Mouse (Mus musculus): Measurements from ENCODE around the gene Gm17428. TPM values are rescaled to one million over a fixed set of nuclear protein-coding genes. Genes with fewer than 3 reads are reported as not detected.

The Gm17428 gene
- polyA plus RNA-seq (2014; fragmentation: Nextera tagmentation; extraction: Ambion mirVana): not detected in 2 replicates

- Histone ChIP-seq H3K4me3 (ENCODE audit: low read depth, low read length) (no peak within 1 kb of the TSS), H3K9ac (ENCODE audit: low read length) (no peak within 1 kb of the TSS), H3K27ac (replicated peaks; ENCODE audit: low read depth, low read length) (no peak within 1 kb of the TSS), H3K4me2 (ENCODE audit: low read depth, severe bottlenecking) (no peak within 1 kb of the TSS), H3K27me3 (ENCODE audit: control insufficient read depth, insufficient read depth, low read length) (peaks cover 3% of the 10 kb centered on the region; the same call in 1 of the 2 replicates), H3K36me3 (ENCODE audit: control insufficient read depth, insufficient read depth, low read length) (no peaks in the 10 kb centered on the region), H3K4me1 (ENCODE audit: control insufficient read depth, insufficient read depth, low read length) (no peaks in the 10 kb centered on the region), H3K9me3 (ENCODE audit: control insufficient read depth, low read length) (no peaks in the 10 kb centered on the region)
- WGBS: 64% methylated on average over 1 of the region's 1 CpGs
- DNase-seq (ENCODE audit: low spot score) (no peak), ATAC-seq (ENCODE audit: insufficient number of reproducible peaks, low FRiP score, low TSS enrichment, low read depth) (no peak)
Measured at GRCm38 (mm10) chr14:54976633-54977032, at the start of gene Gm17428. TSS of gene Gm17428 (plus strand) at chr14:54976933.

DNA sequence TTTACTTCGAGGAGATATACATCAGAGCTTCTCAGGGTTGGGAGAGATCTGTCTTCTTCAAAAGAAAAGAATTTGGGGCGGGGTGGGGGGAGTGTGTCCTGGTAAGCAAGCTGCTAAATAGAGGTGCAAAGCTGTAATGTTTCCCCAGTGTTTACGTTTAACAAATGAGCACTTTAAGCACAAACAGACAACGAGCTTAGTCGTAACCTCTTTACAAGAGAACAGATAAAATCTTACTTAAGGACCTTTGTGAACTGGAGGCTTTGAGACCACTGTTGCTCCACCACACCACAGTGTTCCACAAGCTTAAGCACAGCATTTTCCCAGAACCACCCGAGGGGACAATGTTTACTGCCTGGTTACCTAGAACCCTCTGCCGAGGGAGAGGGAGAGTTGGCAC, 49.4 kb upstream of the Gm17428 start:
- Histone ChIP-seq H3K36me3 (ENCODE audit: control insufficient read depth, insufficient read depth, low read length) (no peaks in the 10 kb centered on the region), H3K9ac (ENCODE audit: low read length) (peak overlapping the region; percentile 92), H3K4me2 (ENCODE audit: low read depth, severe bottlenecking) (peak overlapping the region; percentile 83), H3K4me1 (ENCODE audit: control insufficient read depth, insufficient read depth, low read length) (peaks cover 20% of the 10 kb centered on the region), H3K27me3 (ENCODE audit: control insufficient read depth, insufficient read depth, low read length) (no peaks in the 10 kb centered on the region), H3K9me3 (ENCODE audit: control insufficient read depth, low read length) (no peaks in the 10 kb centered on the region), H3K4me3 (ENCODE audit: low read depth, low read length) (peak overlapping the region; percentile 53), H3K27ac (replicated peaks; ENCODE audit: low read depth, low read length) (peak overlapping the region; percentile 99)
- DNase-seq (ENCODE audit: low spot score) (peak; percentile 31), ATAC-seq (ENCODE audit: insufficient number of reproducible peaks, low FRiP score, low TSS enrichment, low read depth) (no peak)
- WGBS: 6% methylated on average over 7 of the region's 7 CpGs

DNA sequence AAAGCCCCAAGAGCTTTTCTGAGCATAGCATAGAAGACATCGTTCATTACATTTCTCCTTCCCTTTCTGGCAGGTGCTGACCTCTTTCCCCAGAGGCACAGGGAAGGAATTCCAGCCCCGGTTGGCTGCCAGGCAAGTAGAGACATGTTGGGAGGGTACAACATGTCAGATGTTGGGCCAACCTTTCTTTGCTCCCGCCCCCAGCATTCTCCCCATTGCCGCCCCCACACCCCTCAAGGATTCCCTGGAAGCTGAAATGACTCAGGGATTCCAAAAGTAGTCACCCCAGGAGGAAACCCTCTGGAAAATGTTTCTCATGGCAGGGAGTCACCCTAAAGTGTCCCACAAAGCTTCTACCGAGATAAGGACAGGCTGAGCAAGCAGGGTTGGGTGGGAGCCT, 46.9 kb upstream of the Gm17428 start:
- DNase-seq (ENCODE audit: low spot score) (no peak), ATAC-seq (ENCODE audit: insufficient number of reproducible peaks, low FRiP score, low TSS enrichment, low read depth) (no peak)
- no peaks in the 10 kb centered on the region for H3K36me3 ChIP-seq (ENCODE audit: control insufficient read depth, insufficient read depth, low read length)
- no peak overlapping the region for H3K4me2 ChIP-seq (ENCODE audit: low read depth, severe bottlenecking)
- no peak overlapping the region for H3K9ac ChIP-seq (ENCODE audit: low read length)
- no peak overlapping the region for H3K4me3 ChIP-seq (ENCODE audit: low read depth, low read length)
- H3K4me1 ChIP-seq (ENCODE audit: control insufficient read depth, insufficient read depth, low read length): peaks cover 15% of the 10 kb centered on the region
- WGBS: 82% methylated on average over 5 of the region's 5 CpGs
- H3K27ac ChIP-seq (replicated peaks; ENCODE audit: low read depth, low read length): no peak overlapping the region
- no peaks in the 10 kb centered on the region for H3K27me3 ChIP-seq (ENCODE audit: control insufficient read depth, insufficient read depth, low read length)
- H3K9me3 ChIP-seq (ENCODE audit: control insufficient read depth, low read length): no peaks in the 10 kb centered on the region

DNA sequence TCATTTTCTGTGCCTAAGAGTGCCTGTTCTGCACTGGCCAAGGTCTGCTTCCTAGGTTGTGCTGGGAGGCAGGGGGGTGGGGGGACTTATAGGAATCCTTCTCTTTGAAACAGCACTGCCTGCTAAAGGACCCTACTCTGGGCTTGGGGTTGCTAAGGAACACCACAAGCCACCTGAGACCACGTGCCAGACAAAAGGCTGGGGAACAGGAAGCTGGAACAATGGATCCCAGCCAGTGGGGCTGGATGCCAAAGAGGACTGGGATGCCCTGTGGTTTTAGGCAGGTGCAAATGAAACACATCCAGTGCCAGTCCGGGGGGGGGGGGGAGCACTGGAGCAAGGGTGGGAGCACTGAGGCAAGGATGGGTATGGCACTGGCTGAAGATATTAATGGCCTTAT, 46.3 kb upstream of the Gm17428 start:
- H3K4me3 ChIP-seq (ENCODE audit: low read depth, low read length): no peak overlapping the region
- no peak for ATAC-seq (ENCODE audit: insufficient number of reproducible peaks, low FRiP score, low TSS enrichment, low read depth)
- DNase-seq (ENCODE audit: low spot score): no peak
- no peaks in the 10 kb centered on the region for H3K36me3 ChIP-seq (ENCODE audit: control insufficient read depth, insufficient read depth, low read length)
- H3K4me2 ChIP-seq (ENCODE audit: low read depth, severe bottlenecking): no peak overlapping the region
- H3K4me1 ChIP-seq (ENCODE audit: control insufficient read depth, insufficient read depth, low read length): peaks cover 15% of the 10 kb centered on the region
- H3K9me3 ChIP-seq (ENCODE audit: control insufficient read depth, low read length): no peaks in the 10 kb centered on the region
- no peak overlapping the region for H3K9ac ChIP-seq (ENCODE audit: low read length)
- H3K27ac ChIP-seq (replicated peaks; ENCODE audit: low read depth, low read length): no peak overlapping the region
- no peaks in the 10 kb centered on the region for H3K27me3 ChIP-seq (ENCODE audit: control insufficient read depth, insufficient read depth, low read length)
- 36% methylated on average over 2 of the region's 2 CpGs for WGBS

DNA sequence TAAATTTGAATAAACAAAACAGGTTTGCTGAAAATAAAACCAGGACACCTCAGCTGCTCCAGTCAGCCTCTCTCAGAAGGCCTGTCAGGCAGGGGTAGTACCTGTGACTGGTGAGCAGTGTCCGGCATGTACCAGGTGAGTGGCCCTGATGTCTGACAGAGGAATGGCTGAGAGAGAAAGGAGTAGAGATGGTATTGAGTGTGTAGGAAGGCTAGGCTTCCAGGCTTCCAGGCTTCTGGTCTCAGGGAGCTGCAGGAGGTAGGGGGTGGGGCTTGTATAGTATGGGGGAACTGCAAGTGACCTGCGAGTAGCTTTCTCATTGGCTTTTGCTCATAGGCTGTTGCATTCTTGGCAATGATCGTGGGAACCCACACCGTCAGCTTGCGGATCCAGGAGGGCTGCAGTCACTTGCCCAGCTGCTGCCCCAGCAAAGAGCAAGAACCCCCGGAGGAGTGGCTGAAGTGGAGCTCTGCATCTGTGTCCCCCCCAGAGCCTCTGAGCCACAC, 44.0 kb upstream of the Gm17428 start, which contains the start of gene Il25:
TSS of gene Il25 (plus strand) at position 51 of the 506 bp plus-strand sequence.
- peaks cover 5% of the 10 kb centered on the region; the same call in 1 of the 2 replicates for H3K4me1 ChIP-seq (ENCODE audit: control insufficient read depth, insufficient read depth, low read length)
- H3K27ac ChIP-seq (replicated peaks; ENCODE audit: low read depth, low read length): no peak within 1 kb of the TSS
- no peak within 1 kb of the TSS for H3K9ac ChIP-seq (ENCODE audit: low read length)
- DNase-seq (ENCODE audit: low spot score): no peak
- H3K9me3 ChIP-seq (ENCODE audit: control insufficient read depth, low read length): no peaks in the 10 kb centered on the region
- no peaks in the 10 kb centered on the region for H3K36me3 ChIP-seq (ENCODE audit: control insufficient read depth, insufficient read depth, low read length)
- H3K4me3 ChIP-seq (ENCODE audit: low read depth, low read length): no peak within 1 kb of the TSS
- no peak within 1 kb of the TSS for H3K4me2 ChIP-seq (ENCODE audit: low read depth, severe bottlenecking)
- H3K27me3 ChIP-seq (ENCODE audit: control insufficient read depth, insufficient read depth, low read length): no peaks in the 10 kb centered on the region
- no peak for ATAC-seq (ENCODE audit: insufficient number of reproducible peaks, low FRiP score, low TSS enrichment, low read depth)
- 29% methylated on average over 6 of the region's 6 CpGs for WGBS

- Histone ChIP-seq H3K36me3 (ENCODE audit: control insufficient read depth, insufficient read depth, low read length) (no peaks in the 10 kb centered on the region), H3K9ac (ENCODE audit: low read length) (no peak within 1 kb of the TSS), H3K27me3 (ENCODE audit: control insufficient read depth, insufficient read depth, low read length) (no peaks in the 10 kb centered on the region), H3K4me2 (ENCODE audit: low read depth, severe bottlenecking) (no peak within 1 kb of the TSS), H3K27ac (replicated peaks; ENCODE audit: low read depth, low read length) (peak within 1 kb of the TSS; percentile 9; the same call in 1 of the 2 replicates), H3K4me1 (ENCODE audit: control insufficient read depth, insufficient read depth, low read length) (peaks cover 3% of the 10 kb centered on the region; the same call in 1 of the 2 replicates), H3K4me3 (ENCODE audit: low read depth, low read length) (no peak within 1 kb of the TSS), H3K9me3 (ENCODE audit: control insufficient read depth, low read length) (no peaks in the 10 kb centered on the region)
- ATAC-seq (ENCODE audit: insufficient number of reproducible peaks, low FRiP score, low TSS enrichment, low read depth) (no peak), DNase-seq (ENCODE audit: low spot score) (no peak)
- 41% methylated on average over 8 of the region's 8 CpGs for WGBS
Measured at GRCm38 (mm10) chr14:54935904-54936830, 40.6 kb upstream of the Gm17428 start, which contains the start of gene Cmtm5. TSS of gene Cmtm5 (plus strand) at chr14:54936261.

- H3K4me1 ChIP-seq (ENCODE audit: control insufficient read depth, insufficient read depth, low read length): peaks cover 3% of the 10 kb centered on the region; the same call in 1 of the 2 replicates
- no peak overlapping the region for H3K9ac ChIP-seq (ENCODE audit: low read length)
- H3K36me3 ChIP-seq (ENCODE audit: control insufficient read depth, insufficient read depth, low read length): no peaks in the 10 kb centered on the region
- no peak overlapping the region for H3K27ac ChIP-seq (replicated peaks; ENCODE audit: low read depth, low read length)
- WGBS: 67% methylated on average over 6 of the region's 6 CpGs
- H3K9me3 ChIP-seq (ENCODE audit: control insufficient read depth, low read length): no peaks in the 10 kb centered on the region
- no peak overlapping the region for H3K4me2 ChIP-seq (ENCODE audit: low read depth, severe bottlenecking)
- DNase-seq (ENCODE audit: low spot score) (no peak), ATAC-seq (ENCODE audit: insufficient number of reproducible peaks, low FRiP score, low TSS enrichment, low read depth) (no peak)
- H3K27me3 ChIP-seq (ENCODE audit: control insufficient read depth, insufficient read depth, low read length): no peaks in the 10 kb centered on the region
- no peak overlapping the region for H3K4me3 ChIP-seq (ENCODE audit: low read depth, low read length)
Measured at GRCm38 (mm10) chr14:54936831-54937160, 39.9 kb upstream of the Gm17428 start.

DNA sequence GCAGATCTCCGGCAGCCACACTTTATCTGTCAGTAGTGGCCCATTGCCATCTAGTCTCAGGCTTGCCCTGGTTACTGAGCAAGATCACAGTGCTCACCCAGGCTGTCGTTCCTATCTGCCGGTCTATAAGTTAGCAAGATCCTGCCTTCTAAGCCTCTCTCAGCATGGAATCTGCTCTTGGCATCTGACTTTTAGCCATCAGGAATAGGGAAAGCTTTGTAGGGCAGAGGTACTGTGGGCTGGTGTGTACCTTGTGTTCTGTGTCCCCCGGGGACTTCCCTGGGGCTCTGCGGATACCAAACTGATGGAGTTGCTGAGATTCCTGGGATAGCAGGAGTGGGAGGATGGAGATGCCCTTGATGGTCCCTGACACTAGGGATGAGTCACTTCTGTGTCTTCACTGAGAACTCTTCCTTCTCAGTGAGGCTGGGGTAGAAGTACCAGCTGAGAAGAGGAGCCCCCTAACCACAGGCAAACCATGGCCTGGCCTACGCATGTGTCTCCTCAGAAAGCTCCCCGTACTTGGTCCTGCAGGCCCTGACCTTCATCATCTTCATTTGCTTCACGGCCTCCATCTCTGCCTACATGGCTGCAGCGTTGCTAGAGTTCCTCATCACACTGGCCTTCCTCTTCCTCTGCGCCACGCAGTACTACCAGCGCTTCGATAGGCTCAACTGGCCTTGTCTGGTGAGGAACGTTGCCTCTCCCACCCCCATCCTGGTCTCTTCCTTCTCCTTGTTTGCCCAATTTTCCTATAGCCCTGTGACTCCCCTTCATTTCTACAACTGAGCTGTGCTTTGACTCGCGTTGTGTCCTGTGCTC, 39.2 kb upstream of the Gm17428 start:
- DNase-seq (ENCODE audit: low spot score) (no peak), ATAC-seq (ENCODE audit: insufficient number of reproducible peaks, low FRiP score, low TSS enrichment, low read depth) (no peak)
- WGBS: 88% methylated on average over 16 of the region's 16 CpGs
- H3K9ac ChIP-seq (ENCODE audit: low read length): no peak overlapping the region
- H3K4me1 ChIP-seq (ENCODE audit: control insufficient read depth, insufficient read depth, low read length): peaks cover 3% of the 10 kb centered on the region; the same call in 1 of the 2 replicates
- no peak overlapping the region for H3K4me3 ChIP-seq (ENCODE audit: low read depth, low read length)
- no peak overlapping the region for H3K27ac ChIP-seq (replicated peaks; ENCODE audit: low read depth, low read length)
- no peak overlapping the region for H3K4me2 ChIP-seq (ENCODE audit: low read depth, severe bottlenecking)
- no peaks in the 10 kb centered on the region for H3K36me3 ChIP-seq (ENCODE audit: control insufficient read depth, insufficient read depth, low read length)
- H3K9me3 ChIP-seq (ENCODE audit: control insufficient read depth, low read length): no peaks in the 10 kb centered on the region
- no peaks in the 10 kb centered on the region for H3K27me3 ChIP-seq (ENCODE audit: control insufficient read depth, insufficient read depth, low read length)

All from limb, embryonic 11.5 days (tissue).